In genomic region chr16:28862093-28862492, GRCm38 (mm10) we compare ENCODE assay signal across 15 mouse cellular contexts.
DNase-seq lines count a peak whose midpoint lies in the region; ATAC-seq and TF ChIP-seq lines count a peak whose summit lies in the region.
"Had no signal": no experiment of that assay in that cellular context is flagged by ENCODE, and none has a peak within 500 bp of the region (broad histone marks: within the 10 kb centered on the region; RNA-seq: fewer than 3 reads in every experiment).

No protein-coding gene starts in this region.

- no peaks in the 10 kb centered on the region for H3K27me3 ChIP-seq in intestine, embryonic 14.5 days (replicated peaks; ENCODE audit: control insufficient read depth, insufficient read depth, low read length)
- H3K27me3 ChIP-seq in intestine, postnatal 0 days (replicated peaks; ENCODE audit: control insufficient read depth, insufficient read depth, low read length), result no peaks in the 10 kb centered on the region
- no peaks in the 10 kb centered on the region for H3K27me3 ChIP-seq in lung, embryonic 14.5 days (ENCODE audit: insufficient read depth, low read length)
- no peaks in the 10 kb centered on the region for H3K27me3 ChIP-seq in stomach, postnatal 0 days (ENCODE audit: control insufficient read depth, insufficient read depth, low read length)
- H3K27me3 ChIP-seq: hindbrain, embryonic 15.5 days had no signal

- no peak overlapping the region for H3K4me3 ChIP-seq in intestine, embryonic 14.5 days (ENCODE audit: low read depth, low read length)
- H3K4me3 ChIP-seq in intestine, postnatal 0 days (ENCODE audit: low read depth, low read length), result no peak overlapping the region
- H3K4me3 ChIP-seq in lung, embryonic 14.5 days (ENCODE audit: low read depth, low read length), result no peak overlapping the region
- H3K4me3 ChIP-seq in stomach, postnatal 0 days (ENCODE audit: low read depth, low read length), result no peak overlapping the region
- H3K4me3 ChIP-seq: heart, adult 2 months; hindbrain, embryonic 15.5 days had no signal

- H3K4me1 ChIP-seq in intestine, embryonic 14.5 days (replicated peaks; ENCODE audit: control insufficient read depth, insufficient read depth, low read length), result peaks cover 34% of the 10 kb centered on the region
- peaks cover 7% of the 10 kb centered on the region; the same call in 1 of the 2 replicates for H3K4me1 ChIP-seq in intestine, postnatal 0 days (replicated peaks; ENCODE audit: control insufficient read depth, insufficient read depth, low read length)
- peaks cover 13% of the 10 kb centered on the region for H3K4me1 ChIP-seq in lung, embryonic 14.5 days (ENCODE audit: insufficient read depth)
- no peaks in the 10 kb centered on the region for H3K4me1 ChIP-seq in stomach, postnatal 0 days (replicated peaks; ENCODE audit: control insufficient read depth, insufficient read depth)

- no peak overlapping the region for H3K9ac ChIP-seq in intestine, embryonic 14.5 days (ENCODE audit: low read length)
- no peak overlapping the region for H3K9ac ChIP-seq in intestine, postnatal 0 days (ENCODE audit: low read depth, low read length)
- H3K9ac ChIP-seq in lung, embryonic 14.5 days, result no peak overlapping the region
- H3K9ac ChIP-seq in stomach, postnatal 0 days (ENCODE audit: low read length), result no peak overlapping the region
- H3K9ac ChIP-seq: hindbrain, embryonic 15.5 days had no signal

- no peak for ATAC-seq in intestine, embryonic 14.5 days (replicated peaks; ENCODE audit: low FRiP score, low TSS enrichment, low read depth)
- no peak for ATAC-seq in intestine, postnatal 0 days
- 0 out of 2 replicates have a peak, but pooled peaks have one; percentile 23 for ATAC-seq in lung, embryonic 14.5 days (ENCODE audit: insufficient read depth)
- ATAC-seq in stomach, postnatal 0 days (ENCODE audit: low FRiP score, low TSS enrichment), result 0 out of 2 replicates have a peak, but pooled peaks have one; percentile 51

- peak overlapping the region; percentile 32 for H3K4me2 ChIP-seq in intestine, embryonic 14.5 days (ENCODE audit: low read length)
- H3K4me2 ChIP-seq in intestine, postnatal 0 days (replicated peaks; ENCODE audit: low read depth), result no peak overlapping the region; the same call in 1 of the 2 replicates
- peak overlapping the region; percentile 27; the same call in 1 of the 2 replicates for H3K4me2 ChIP-seq in lung, embryonic 14.5 days
- H3K4me2 ChIP-seq in stomach, postnatal 0 days (replicated peaks; ENCODE audit: low read depth), result no peak overlapping the region; the same call in 1 of the 2 replicates
- H3K4me2 ChIP-seq: hindbrain, embryonic 15.5 days; liver, embryonic 11.5 days had no signal

- H3K27ac ChIP-seq in intestine, embryonic 14.5 days (ENCODE audit: low read depth), result no peak overlapping the region
- H3K27ac ChIP-seq in intestine, postnatal 0 days (ENCODE audit: low read depth, low read length), result no peak overlapping the region
- H3K27ac ChIP-seq in lung, embryonic 14.5 days (ENCODE audit: low read depth), result no peak overlapping the region
- H3K27ac ChIP-seq in stomach, postnatal 0 days (replicated peaks), result no peak overlapping the region
- H3K27ac ChIP-seq: heart, adult 2 months; hindbrain, embryonic 15.5 days had no signal

- WGBS in intestine, embryonic 14.5 days, result 20% methylated on average over 7 of the region's 7 CpGs
- 34% methylated on average over 7 of the region's 7 CpGs for WGBS in intestine, postnatal 0 days
- WGBS in lung, embryonic 14.5 days, result 6% methylated on average over 7 of the region's 7 CpGs
- 17% methylated on average over 7 of the region's 7 CpGs for WGBS in stomach, postnatal 0 days

- no peak for TF ChIP-seq CTCF in intestine, postnatal 0 days (IDR thresholded peaks at IDR 0.05; ENCODE audit: low read depth)
- TF ChIP-seq CTCF in lung, embryonic 14.5 days (IDR thresholded peaks at IDR 0.05; ENCODE audit: low read depth), result no peak
- TF ChIP-seq CTCF in stomach, postnatal 0 days (IDR thresholded peaks at IDR 0.05; ENCODE audit: low read depth), result no peak

- TF ChIP-seq EP300 in stomach, postnatal 0 days (optimal IDR thresholded peaks at IDR 0.05), result no peak

- no peaks in the 10 kb centered on the region for H3K36me3 ChIP-seq in intestine, embryonic 14.5 days (ENCODE audit: control insufficient read depth, insufficient read depth, low read length)
- no peaks in the 10 kb centered on the region for H3K36me3 ChIP-seq in intestine, postnatal 0 days (ENCODE audit: control insufficient read depth, insufficient read depth)
- no peaks in the 10 kb centered on the region for H3K36me3 ChIP-seq in lung, embryonic 14.5 days (ENCODE audit: insufficient read depth)
- no peaks in the 10 kb centered on the region for H3K36me3 ChIP-seq in stomach, postnatal 0 days (ENCODE audit: control insufficient read depth, insufficient read depth, low read length)
- H3K36me3 ChIP-seq: hindbrain, embryonic 15.5 days had no signal

- DNase-seq in intestine, embryonic 14.5 days (ENCODE audit: low spot score), result no peak
- peak; percentile 73 for DNase-seq in kidney, adult 9 months
- peak; percentile 48 for DNase-seq in lung, embryonic 14.5 days
- no peak for DNase-seq in stomach, postnatal 0 days (ENCODE audit: low spot score)
- DNase-seq in ovary, adult 18-20 months (ENCODE audit: low spot score), result no peak
- no peak for DNase-seq in urinary bladder, postnatal 25 days (ENCODE audit: low spot score)
- DNase-seq: adrenal gland, adult 8-10 months; cerebellum, postnatal 14 days; heart, adult 2 months; heart, postnatal 14 days; right cerebral cortex, adult 18-20 months; thymus, postnatal 14 days had no signal

- H3K9me3 ChIP-seq in intestine, embryonic 14.5 days (ENCODE audit: control insufficient read depth, low read length), result no peaks in the 10 kb centered on the region
- H3K9me3 ChIP-seq in intestine, postnatal 0 days (ENCODE audit: control insufficient read depth), result no peaks in the 10 kb centered on the region
- H3K9me3 ChIP-seq in lung, embryonic 14.5 days (ENCODE audit: low read depth, low read length), result no peaks in the 10 kb centered on the region
- H3K9me3 ChIP-seq in stomach, postnatal 0 days (ENCODE audit: control insufficient read depth, low read length), result no peaks in the 10 kb centered on the region
- H3K9me3 ChIP-seq: hindbrain, embryonic 15.5 days had no signal

Comparison
In these comparisons a context has a peak if more than half of its experiments do, and no peak if none do; other contexts are left out.
1. H3K4me2 ChIP-seq: peak in intestine, embryonic 14.5 days (single experiment) and lung, embryonic 14.5 days (single experiment); none in intestine, postnatal 0 days (single experiment) and stomach, postnatal 0 days (single experiment).
2. ATAC-seq: peak in lung, embryonic 14.5 days (single experiment) and stomach, postnatal 0 days (single experiment); none in intestine, embryonic 14.5 days (single experiment) and intestine, postnatal 0 days (single experiment).
3. DNase-seq: peak in kidney, adult 9 months (single experiment) and lung, embryonic 14.5 days (single experiment); none in intestine, embryonic 14.5 days (single experiment), stomach, postnatal 0 days (single experiment), ovary, adult 18-20 months (single experiment) and urinary bladder, postnatal 25 days (single experiment).